Mouse (Mus musculus) kidney, embryonic 14.5 days (tissue): ENCODE measurements around the gene Gm10184. TPM values are rescaled to one million over a fixed set of nuclear protein-coding genes. Genes with fewer than 3 reads are reported as not detected.
"Not testable (repeated sequence)": the region's sequence is repeated elsewhere in the genome, so short reads cannot be mapped to it uniquely, and the experiment has no call there.

ENCODE experiments used
- ATAC-seq: fragments of 200-750 bp; cut with Nextera tagmentation; 2 replicates; pipeline ENCODE4 v1.8.0; 2017; ENCODE audit warnings: moderate number of reproducible peaks, mild to moderate bottlenecking, moderate TSS enrichment, moderate library complexity; ENCODE audit not compliant: low FRiP score, low TSS enrichment
- H3K27ac ChIP-seq: fragments of 300-500 bp; sonication (generic); 2 replicates; pipeline ENCODE4 v1.5.1; 2014; ENCODE audit warnings: low read depth, mild to moderate bottlenecking, low read length, moderate library complexity, mixed read lengths
- H3K27me3 ChIP-seq: fragments of 300-500 bp; sonication (generic); 2 replicates; pipeline ENCODE4 v1.6.1; 2014; ENCODE audit warnings: mild to moderate bottlenecking, low read length; ENCODE audit not compliant: control insufficient read depth, insufficient read depth
- H3K36me3 ChIP-seq: fragments of 300-500 bp; sonication (generic); 2 replicates; pipeline ENCODE4 v1.6.1; 2014; ENCODE audit warnings: low read length, mixed read lengths; ENCODE audit not compliant: control insufficient read depth, insufficient read depth
- H3K4me1 ChIP-seq: fragments of 300-500 bp; sonication (generic); 2 replicates; pipeline ENCODE4 v1.6.1; 2014; ENCODE audit warnings: low read length, mixed read lengths; ENCODE audit not compliant: control insufficient read depth, insufficient read depth
- H3K4me2 ChIP-seq: fragments of 300-500 bp; sonication (generic); replicated peaks from 2 replicates; pipeline ENCODE4 v1.6.1; 2014; ENCODE audit warnings: low read depth, mild to moderate bottlenecking, low read length
- H3K4me3 ChIP-seq: fragments of 300-500 bp; sonication (generic); 2 replicates; pipeline ENCODE4 v1.5.1; 2014; ENCODE audit warnings: mild to moderate bottlenecking, low read length
- H3K9ac ChIP-seq: fragments of 300-500 bp; sonication (generic); 2 replicates; pipeline ENCODE4 v1.6.1; 2014; ENCODE audit warnings: low read depth, mild to moderate bottlenecking, low read length, moderate library complexity
- H3K9me3 ChIP-seq: fragments of 300-500 bp; sonication (generic); 2 replicates; pipeline ENCODE4 v1.6.1; 2016; ENCODE audit warnings: low read length; ENCODE audit not compliant: control insufficient read depth
- WGBS: fragments of 180-500 bp; shearing (Covaris S2); extraction: QIAGEN DNeasy Blood & Tissue Kit; methylation state at CpG from one replicate; pipeline ENCODE4 v1.1.7; 2014; 5-methylcytosine and 5-hydroxymethylcytosine counted together
- polyA plus RNA-seq: library from polyadenylated mRNA; unstranded; fragments of >200 nt; fragmentation: Nextera tagmentation; extraction: Ambion mirVana; gene quantifications from 2 replicates; pipeline ENCODE4 v1.2.1, GENCODE M21; 2014

Gene Gm10184
- polyA plus RNA-seq = 59.1 and 62.1 TPM in 2 replicates

DNA sequence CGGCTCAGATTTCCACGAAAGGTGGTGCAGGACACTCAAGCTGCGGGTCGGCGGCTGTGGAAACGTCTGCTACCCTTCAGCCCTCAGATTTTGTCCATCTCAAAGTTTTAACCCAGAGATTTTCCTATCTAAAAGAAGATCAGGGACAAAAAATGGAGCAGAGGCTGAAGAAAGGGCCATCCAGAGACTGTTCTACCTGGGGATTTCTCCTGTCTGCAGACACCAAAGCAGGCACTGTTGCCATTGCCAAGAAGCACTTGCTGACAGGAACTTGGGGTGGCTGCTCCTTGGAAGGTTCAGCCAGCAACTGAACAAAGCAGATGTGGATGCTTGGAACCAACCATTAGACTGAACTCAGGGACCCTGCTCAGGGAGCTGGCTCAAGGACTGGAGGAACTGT, at the start of gene Gm10184:
Gene Gm10184 (minus strand): TSS at position 101 of the 400 bp plus-strand sequence.
- Histone ChIP-seq H3K4me2 (no peak within 1 kb of the TSS), H3K4me1 (no peaks in the 10 kb centered on the region), H3K9ac (no peak within 1 kb of the TSS), H3K27ac (no peak within 1 kb of the TSS), H3K9me3 (no peaks in the 10 kb centered on the region), H3K4me3 (no peak within 1 kb of the TSS), H3K27me3 (no peaks in the 10 kb centered on the region), H3K36me3 (no peaks in the 10 kb centered on the region)
- 91% methylated on average over 6 of the region's 6 CpGs for WGBS
- ATAC-seq = no peak

DNA sequence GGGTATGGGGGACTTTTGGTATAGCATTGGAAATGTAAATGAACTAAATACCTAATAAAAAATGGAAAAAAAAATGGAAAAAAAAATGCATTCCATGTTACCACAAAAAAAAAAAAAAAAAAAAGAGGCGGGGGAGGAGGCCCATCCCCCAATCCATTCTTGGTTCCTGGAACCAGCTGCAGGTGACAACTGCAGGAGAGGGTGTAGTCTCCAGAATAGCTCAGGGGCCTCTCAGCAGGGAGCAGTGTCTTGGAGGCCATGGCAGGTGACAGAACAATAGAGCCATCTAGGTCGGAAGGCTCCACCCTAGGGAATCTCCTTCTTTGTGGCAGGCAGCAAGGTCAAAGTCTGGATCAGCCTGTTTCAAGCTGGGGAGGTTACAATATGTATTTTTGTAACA, 23.7 kb upstream of the Gm10184 start:
- H3K9ac ChIP-seq = no peak overlapping the region
- no peak overlapping the region for H3K4me2 ChIP-seq
- WGBS = 57% methylated on average over 2 of the region's 2 CpGs
- ATAC-seq = no peak
- no peak overlapping the region for H3K27ac ChIP-seq
- no peaks in the 10 kb centered on the region for H3K9me3 ChIP-seq
- no peak overlapping the region for H3K4me3 ChIP-seq
- H3K36me3 ChIP-seq = no peaks in the 10 kb centered on the region
- H3K27me3 ChIP-seq = no peaks in the 10 kb centered on the region
- no peaks in the 10 kb centered on the region for H3K4me1 ChIP-seq

DNA sequence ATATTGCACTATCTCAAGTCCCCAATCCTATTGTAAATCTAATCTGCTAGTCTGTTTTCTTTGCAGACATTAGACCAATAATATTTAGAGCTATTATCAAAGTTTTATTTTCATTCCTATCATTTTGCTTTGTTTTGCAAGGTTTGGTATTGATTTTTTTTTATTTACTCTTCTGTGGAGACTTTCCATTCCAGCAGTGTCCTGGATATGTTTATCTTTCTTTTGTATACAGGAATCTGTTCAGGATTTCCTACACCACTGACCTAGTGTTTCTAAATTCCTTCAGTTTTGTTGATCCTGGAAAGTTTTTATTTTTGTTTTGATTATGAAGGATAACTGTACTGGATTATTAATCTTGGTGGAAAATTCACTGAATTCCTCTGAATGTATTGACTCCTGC, 2.6 kb downstream of the Gm10184 start:
- H3K36me3 ChIP-seq = no peaks in the 10 kb centered on the region
- H3K4me1 ChIP-seq = no peaks in the 10 kb centered on the region
- H3K9ac ChIP-seq = no peak overlapping the region
- no peak for ATAC-seq
- no peak overlapping the region for H3K4me2 ChIP-seq
- H3K4me3 ChIP-seq = no peak overlapping the region
- H3K9me3 ChIP-seq = no peaks in the 10 kb centered on the region
- no peak overlapping the region for H3K27ac ChIP-seq
- H3K27me3 ChIP-seq = no peaks in the 10 kb centered on the region

DNA sequence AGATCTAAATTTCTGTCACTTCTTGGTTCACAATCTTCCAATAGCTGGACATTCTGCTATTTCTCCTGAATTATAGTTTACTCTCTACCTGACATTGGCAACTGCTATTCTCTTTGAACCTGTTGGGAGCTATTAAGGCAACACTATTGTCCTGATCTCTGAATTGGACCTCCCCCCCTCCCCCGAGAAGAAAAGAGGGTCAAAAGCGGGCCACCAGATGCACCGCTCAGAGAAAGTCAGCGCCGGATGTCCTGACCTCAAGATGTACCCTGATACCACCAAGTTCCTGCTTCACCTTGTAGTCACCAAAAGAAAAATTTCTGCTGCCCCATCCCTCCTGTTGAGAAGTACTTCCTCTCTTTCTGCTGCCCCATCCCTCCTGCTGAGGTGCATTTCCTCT, 5.5 kb downstream of the Gm10184 start:
- H3K4me3 ChIP-seq, ATAC-seq, H3K27me3 ChIP-seq, H3K4me1 ChIP-seq, H3K27ac ChIP-seq, H3K4me2 ChIP-seq, H3K36me3 ChIP-seq, H3K9me3 ChIP-seq, H3K9ac ChIP-seq: not testable (repeated sequence)
- 97% methylated on average over 5 of the region's 5 CpGs for WGBS

DNA sequence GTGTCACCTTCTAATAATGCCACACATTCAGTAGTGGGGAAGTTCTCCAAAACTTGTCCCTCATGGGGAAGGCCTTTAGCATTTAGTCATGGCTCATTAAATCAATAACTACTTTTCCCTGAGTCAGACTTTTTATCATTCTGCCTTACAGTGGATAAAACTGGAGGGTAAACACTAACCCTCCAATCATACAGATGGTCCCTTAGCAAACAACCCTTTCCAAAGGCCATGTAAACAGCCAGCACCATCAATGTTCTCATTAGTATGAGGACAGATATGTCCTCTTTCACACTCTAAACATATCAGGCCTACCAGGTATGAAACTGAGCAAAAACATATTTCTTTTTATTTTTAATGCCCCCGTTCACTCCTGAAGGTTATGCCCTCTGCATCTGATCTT, 7.5 kb downstream of the Gm10184 start:
- WGBS = 94% methylated on average over 1 of the region's 1 CpGs
- ATAC-seq = no peak

DNA sequence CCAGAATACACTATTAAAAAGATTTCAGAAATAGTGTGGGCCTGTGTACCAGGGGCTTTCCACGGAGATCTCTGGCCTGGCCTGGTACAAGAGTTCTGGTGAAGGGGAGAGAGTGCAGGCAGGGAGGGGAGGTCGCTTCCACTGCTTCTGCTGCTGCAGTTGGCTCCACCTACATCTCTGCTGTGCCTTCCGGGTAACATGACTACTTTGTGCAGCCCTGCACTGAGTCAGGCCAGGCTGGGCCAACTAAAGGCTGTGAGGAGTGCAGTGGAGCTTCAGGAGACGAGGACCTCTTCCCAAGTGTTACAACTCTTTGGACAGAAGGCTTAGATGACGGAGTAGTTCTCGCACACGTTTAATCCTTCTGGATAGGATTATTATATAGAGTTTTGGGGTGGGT, 9.6 kb downstream of the Gm10184 start:
- no peak for ATAC-seq

More for the DNA sequence above, 7.5 kb downstream of the Gm10184 start:
- H3K27ac ChIP-seq = no peak overlapping the region
- no peaks in the 10 kb centered on the region for H3K4me1 ChIP-seq
- no peak overlapping the region for H3K4me2 ChIP-seq
- no peaks in the 10 kb centered on the region for H3K9me3 ChIP-seq
- H3K4me3 ChIP-seq = no peak overlapping the region
- H3K36me3 ChIP-seq = no peaks in the 10 kb centered on the region
- H3K27me3 ChIP-seq = no peaks in the 10 kb centered on the region
- H3K9ac ChIP-seq = no peak overlapping the region

DNA sequence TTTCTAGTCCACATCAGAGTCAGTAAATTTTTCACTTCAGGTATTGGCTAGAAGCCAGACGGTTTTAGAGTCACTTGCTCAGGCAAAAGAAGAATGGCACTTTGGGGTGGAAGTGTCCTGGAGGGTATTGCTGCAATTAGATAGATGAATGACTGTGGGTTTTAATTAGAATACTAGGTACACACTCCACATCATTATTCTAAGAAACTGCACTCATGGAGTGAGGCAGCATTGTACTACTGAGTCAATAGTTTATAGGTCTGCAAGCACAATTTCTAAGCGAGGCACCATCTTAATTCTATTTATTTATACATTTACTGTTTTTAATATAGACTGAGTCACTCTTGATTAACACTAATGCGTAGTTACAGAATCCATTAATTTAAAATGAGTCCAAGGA, 10.4 kb downstream of the Gm10184 start:
- H3K4me3 ChIP-seq = no peak overlapping the region
- no peak for ATAC-seq
- no peak overlapping the region for H3K4me2 ChIP-seq
- no peak overlapping the region for H3K27ac ChIP-seq
- H3K9me3 ChIP-seq = no peaks in the 10 kb centered on the region
- 75% methylated on average over 3 of the region's 3 CpGs for WGBS
- no peak overlapping the region for H3K9ac ChIP-seq
- no peaks in the 10 kb centered on the region for H3K27me3 ChIP-seq
- no peaks in the 10 kb centered on the region for H3K36me3 ChIP-seq
- H3K4me1 ChIP-seq = no peaks in the 10 kb centered on the region

More for the DNA sequence above, 9.6 kb downstream of the Gm10184 start:
- no peak overlapping the region for H3K4me2 ChIP-seq
- no peaks in the 10 kb centered on the region for H3K27me3 ChIP-seq
- H3K9me3 ChIP-seq = no peaks in the 10 kb centered on the region
- H3K4me1 ChIP-seq = no peaks in the 10 kb centered on the region
- no peaks in the 10 kb centered on the region for H3K36me3 ChIP-seq
- no peak overlapping the region for H3K4me3 ChIP-seq
- 54% methylated on average over 7 of the region's 7 CpGs for WGBS
- H3K27ac ChIP-seq = no peak overlapping the region
- H3K9ac ChIP-seq = no peak overlapping the region

DNA sequence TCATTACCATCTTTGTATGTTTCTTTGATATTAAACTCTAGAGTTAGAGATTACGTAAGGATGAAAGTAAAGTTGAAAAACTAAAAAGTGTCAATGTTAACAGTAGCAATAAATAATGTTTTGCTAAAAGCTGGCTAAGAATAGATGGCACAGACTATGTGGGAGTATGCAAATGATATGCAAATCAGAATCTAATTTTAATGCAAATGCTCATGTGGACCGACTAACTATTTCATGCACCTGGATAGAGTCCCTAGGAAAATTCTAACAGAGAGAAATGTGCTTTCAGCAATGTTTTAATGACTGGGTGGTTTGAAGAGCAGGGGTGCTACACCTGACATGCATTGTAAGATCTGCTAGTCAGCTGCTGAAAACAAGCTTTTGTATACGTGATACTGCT, 45.3 kb downstream of the Gm10184 start:
- no peak for ATAC-seq
- H3K4me2 ChIP-seq = no peak overlapping the region
- H3K9ac ChIP-seq = no peak overlapping the region
- no peak overlapping the region for H3K4me3 ChIP-seq
- no peaks in the 10 kb centered on the region for H3K36me3 ChIP-seq
- no peak overlapping the region for H3K27ac ChIP-seq
- no peaks in the 10 kb centered on the region for H3K27me3 ChIP-seq
- H3K9me3 ChIP-seq = no peaks in the 10 kb centered on the region
- no peaks in the 10 kb centered on the region for H3K4me1 ChIP-seq
- 83% methylated on average over 3 of the region's 3 CpGs for WGBS
